Mouse (Mus musculus): Measurements from ENCODE around the gene Pole4.

Pole4 gene

GRCm38 (mm10) chr6:82705221-82705620, at the start of gene Pole4:
Gene Pole4, minus strand, starts transcription at chr6:82705365.
- no peak for DNase-seq

DNA sequence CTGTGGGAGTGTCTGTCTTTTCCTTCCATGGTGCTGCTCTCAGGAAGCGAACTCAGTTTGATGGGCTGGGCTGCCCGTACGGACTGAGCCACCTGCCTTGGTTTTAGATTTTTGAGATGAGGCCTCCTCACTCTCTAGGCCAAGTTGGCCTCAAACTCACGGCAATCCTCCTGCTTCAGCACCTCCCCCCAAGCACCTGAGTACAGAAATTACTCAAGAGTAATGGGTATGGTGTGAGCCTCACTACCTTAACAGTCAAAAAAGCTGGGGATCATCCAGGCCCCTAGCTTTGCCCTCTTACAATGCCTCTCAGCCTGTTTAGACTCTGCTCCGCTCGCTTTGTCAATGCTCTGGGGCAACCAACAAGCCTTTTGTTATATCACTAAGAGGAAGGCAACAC, 49.6 kb upstream of the Pole4 start:
- no peak for DNase-seq

DNA sequence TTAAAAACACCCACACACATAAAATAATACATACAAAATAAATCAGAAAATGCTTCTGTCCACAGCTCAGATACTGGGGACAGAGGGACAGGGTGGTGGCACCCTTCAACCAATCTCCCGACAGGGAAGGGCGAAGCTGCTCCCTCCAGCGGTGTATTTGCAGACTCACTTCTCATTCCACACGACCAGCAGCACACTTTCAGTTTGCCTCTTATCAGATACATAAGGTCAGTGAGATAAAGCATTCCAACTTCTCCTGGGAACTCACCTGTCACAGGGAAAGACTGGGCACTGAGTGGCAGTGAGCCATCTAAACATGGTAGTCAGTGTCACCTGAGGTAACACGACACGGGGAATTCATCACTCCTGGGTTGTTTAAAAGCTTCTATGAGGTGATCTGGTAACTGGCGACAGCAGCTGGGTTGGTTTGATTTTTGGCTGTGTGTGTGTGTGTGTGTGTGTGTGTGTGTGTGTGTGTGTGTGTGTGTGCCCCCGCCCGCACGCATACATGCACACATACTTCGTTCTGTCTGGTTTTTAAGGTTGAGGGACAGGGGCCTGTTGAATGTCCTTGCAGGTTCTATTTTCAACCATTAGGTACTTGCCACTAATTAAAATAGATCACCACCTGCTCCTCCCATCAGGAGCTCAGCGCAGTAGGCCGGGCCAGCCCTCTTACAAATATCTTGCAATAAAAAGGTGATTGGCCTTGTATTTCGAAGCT, 48.6 kb upstream of the Pole4 start:
- DNase-seq = no peak

DNA sequence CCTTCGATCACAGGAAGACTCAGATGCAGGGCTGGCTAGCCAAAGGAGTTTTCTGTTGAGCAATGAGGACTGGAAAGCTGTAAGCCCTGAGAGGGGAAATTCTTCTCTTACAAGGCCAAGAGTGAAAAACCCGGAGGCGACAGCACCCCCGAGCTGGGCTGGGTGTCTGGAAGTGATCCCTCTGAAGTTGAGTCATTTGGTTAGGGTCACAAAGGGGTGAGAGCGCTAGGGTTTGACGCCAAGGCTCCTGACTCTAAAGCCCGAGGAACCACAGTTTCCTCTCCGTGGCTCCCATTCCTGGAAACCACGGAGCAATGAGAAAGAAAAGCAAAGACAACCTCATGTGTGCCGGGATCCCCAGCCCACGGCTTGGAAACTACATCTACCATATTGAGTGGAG, 47.9 kb upstream of the Pole4 start:
- DNase-seq = peak in 1 of 2 experiments; percentile 33

DNA sequence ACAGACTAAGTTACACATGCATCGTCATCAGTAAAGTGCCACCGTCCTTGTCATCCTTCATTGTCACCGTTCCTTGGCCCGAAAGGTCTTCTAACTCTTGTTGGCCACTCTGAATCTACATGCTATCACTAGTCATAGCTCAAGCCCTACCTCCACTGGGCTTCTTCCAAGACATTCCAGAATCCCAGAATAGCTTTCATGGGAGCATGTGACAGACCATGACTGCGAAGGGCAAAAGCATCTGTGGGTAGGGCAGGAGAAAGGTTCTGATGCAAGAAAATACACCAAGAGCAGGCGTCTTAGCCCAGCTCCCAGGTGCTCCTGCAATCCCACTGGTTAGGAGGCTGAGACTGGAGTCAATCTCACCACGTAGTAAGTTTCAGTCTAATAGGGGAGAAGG, 46.6 kb upstream of the Pole4 start:
- DNase-seq = no peak

DNA sequence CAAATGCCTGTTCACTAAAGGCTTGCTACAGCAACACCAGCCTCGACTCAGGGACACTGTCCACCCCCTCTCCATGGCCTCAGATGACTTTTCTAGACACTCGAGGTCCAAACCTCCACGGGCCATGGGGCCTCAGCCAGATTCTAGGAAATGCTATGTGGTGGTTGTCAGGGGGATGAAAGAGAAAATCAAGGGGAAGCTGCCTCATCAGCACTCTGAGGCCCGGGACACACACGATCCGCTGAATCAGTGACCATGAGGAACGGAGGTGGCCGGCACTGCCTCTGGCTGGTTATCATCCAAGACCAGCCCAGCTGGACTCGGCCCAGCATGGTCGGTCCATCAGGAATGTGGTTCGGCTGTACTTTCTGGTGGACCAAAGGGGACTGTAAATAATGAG, 45.9 kb upstream of the Pole4 start:
- peak; percentile 39 to 45 for DNase-seq

GRCm38 (mm10) chr6:82750063-82750462, 44.9 kb upstream of the Pole4 start:
- no peak for DNase-seq

- DNase-seq = no peak
Measured at GRCm38 (mm10) chr6:82748106-82748672, 43.0 kb upstream of the Pole4 start.

DNA sequence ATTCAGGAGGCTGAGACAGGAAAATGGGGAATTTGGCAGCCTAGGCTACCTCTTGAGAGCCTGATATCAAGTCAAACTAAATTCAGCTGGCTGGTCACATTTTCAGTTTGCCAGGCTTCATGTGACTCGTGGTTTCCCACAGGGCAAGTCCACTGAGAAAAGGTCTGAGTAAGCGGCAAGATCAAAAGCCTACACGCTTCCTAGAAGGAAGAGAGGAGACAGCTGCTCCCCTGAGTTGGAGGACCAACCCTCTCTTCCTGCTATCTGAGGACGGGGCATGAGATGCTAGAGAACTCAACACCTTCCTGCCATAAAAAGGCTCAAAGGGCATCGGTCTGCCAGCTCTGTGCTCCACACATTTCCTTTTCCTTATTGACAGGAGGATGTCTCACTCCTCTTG, 41.9 kb upstream of the Pole4 start:
- DNase-seq = no peak

GRCm38 (mm10) chr6:82744553-82744952, 39.4 kb upstream of the Pole4 start:
- no peak for DNase-seq

GRCm38 (mm10) chr6:82741518-82741880, 36.3 kb upstream of the Pole4 start:
- no peak for DNase-seq

DNA sequence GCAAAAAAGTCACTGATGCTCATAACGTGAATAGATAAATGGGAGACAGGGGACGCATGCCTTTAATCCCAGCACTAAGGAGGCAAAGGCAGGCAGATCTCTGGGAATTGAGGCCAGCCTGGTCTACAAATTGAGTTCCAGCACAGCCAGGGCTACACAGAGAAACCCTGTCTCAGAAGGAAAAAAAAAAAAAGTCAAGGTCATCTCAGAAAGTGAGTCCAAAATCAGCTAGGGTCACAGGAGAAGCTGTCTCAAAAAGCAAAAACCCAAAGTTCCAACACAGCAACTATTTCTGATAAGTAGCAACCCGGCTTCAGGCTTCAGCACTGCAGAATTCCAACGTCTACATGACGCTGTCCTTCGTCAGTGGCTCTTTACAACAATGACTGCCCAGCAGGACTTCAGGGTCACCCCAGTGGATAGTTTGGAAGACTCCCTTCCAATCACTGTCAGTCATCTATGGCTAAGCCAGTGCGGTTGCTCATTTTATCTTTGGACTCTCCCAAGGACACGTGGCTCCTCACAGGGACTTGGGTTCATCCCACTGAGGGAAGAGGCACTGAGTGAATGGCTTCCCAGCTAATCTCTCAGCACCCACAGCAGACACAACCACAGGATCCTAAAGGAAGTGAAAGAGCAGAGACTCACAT, 35.8 kb upstream of the Pole4 start:
- DNase-seq = no peak

DNA sequence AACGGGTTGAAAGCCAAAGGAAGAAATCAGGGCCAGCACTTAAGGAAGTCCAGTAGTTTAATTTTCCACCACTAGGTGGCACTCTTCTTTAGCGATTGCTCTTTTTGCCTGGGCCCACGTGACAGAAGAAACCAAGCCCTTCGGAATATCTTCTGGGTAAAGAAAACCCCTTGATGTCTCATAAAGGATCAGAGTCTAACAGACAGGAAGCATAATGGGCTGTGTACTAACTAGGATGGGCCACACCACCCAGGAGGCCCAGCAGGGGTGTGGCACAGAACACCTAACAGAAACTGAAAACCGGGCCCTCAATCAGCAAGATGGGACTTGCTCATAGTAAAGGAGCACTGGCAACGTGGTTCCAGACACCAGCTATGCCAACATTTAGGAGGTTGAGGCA, 35.1 kb upstream of the Pole4 start:
- DNase-seq = peak; percentile 20 to 56

- no peak for DNase-seq
Measured at GRCm38 (mm10) chr6:82737634-82738540, 32.7 kb upstream of the Pole4 start.

GRCm38 (mm10) chr6:82736626-82737600, 31.7 kb upstream of the Pole4 start:
- peak; percentile 34 to 47 for DNase-seq

GRCm38 (mm10) chr6:82735347-82735746, 30.2 kb upstream of the Pole4 start:
- DNase-seq = peak; percentile 56 to 59

DNA sequence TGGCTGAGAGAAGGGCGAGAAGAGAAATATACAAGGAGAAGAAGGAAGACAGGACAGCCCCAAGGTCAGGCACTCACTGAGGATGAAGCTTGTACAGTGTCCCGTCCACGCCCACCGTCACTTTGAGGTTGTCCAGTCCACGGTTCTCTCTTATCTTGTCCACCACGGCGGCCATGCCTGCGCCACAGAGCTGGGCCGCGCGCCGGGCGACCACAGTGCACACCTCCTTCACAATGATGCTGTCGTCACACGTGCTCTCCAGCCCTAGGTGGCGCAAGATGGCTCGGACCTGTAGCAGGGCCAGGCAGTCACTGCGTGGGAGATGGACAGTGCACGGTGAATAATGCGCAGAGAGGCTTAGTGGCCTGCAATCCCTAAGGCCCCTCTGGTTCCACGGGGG, 23.5 kb upstream of the Pole4 start:
- no peak for DNase-seq

GRCm38 (mm10) chr6:82727206-82727605, 22.0 kb upstream of the Pole4 start:
- no peak for DNase-seq

- DNase-seq = peak; percentile 54 to 72
Measured at GRCm38 (mm10) chr6:82723321-82723720, 18.2 kb upstream of the Pole4 start.

GRCm38 (mm10) chr6:82716126-82716525, 11.0 kb upstream of the Pole4 start:
- no peak for DNase-seq

DNA sequence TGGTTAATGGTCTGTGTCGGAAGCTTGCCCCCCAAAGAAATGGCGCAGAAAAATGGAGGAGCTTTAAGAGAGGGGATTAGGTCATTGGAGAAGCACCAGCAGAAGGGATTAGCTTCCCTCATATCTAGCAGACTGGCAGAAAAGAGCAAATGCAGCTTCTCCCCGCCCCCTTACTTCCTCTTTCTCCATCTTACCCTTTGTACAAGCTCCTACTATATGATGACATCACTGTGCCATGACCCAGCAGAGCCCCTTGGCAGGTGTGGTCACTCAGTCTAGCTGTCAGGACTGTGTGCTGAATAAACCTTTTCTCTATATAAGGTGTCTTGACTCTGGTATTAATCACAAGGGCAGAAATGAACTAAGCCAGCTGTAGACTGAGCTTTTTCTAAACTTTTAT, 10.5 kb upstream of the Pole4 start:
- no peak for DNase-seq

DNA sequence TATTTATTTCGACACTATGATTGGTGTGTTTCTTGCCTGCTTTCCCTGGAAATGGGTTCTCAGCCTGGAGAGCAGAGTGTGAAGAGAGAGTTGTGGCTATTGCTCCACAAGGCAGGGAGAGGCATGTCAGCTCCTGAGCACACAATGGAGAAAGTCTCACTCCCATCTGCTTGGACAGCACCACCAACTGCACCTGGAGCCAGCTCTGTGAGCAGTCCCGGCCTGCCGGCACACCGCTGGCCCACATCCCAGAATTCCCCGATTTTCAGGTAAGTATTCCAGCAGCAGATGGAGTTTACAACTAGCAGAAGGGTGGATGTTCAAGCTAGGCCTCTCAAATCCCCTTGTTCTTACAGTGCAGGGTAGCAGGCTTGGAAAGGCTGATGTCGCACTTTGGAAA, 10.1 kb upstream of the Pole4 start:
- DNase-seq = no peak

All from kidney, postnatal 4 days (tissue).